Mouse (Mus musculus) MEL (cell line): Measurements from ENCODE around the gene Tubb1.

ENCODE experiments used
- CTCF ChIP-seq, 3 experiments: IDR thresholded peaks in 2 of 3; conservative IDR thresholded peaks in 1 of 3; 2 replicates each; pipeline ENCODE4 v1.5.1; 2011 to 2012; ENCODE audit warnings: low read length in 3 of 3, low read depth in 2 of 3, mild to moderate bottlenecking in 2 of 3, improper control_type of control experiment in 1 of 3, inconsistent platforms in 1 of 3, mixed read lengths in 1 of 3, moderate library complexity in 1 of 3; ENCODE audit not compliant: control insufficient read depth in 1 of 3, insufficient read depth in 1 of 3, poor library complexity in 1 of 3, severe bottlenecking in 1 of 3
- EP300 ChIP-seq, 2 experiments: IDR thresholded peaks; 2 replicates each; pipeline ENCODE4 v1.6.1; 2011; ENCODE audit warnings: improper control_type of control experiment in 2 of 2, low read length in 2 of 2, low read depth in 1 of 2, mild to moderate bottlenecking in 1 of 2
- HCFC1 ChIP-seq: IDR thresholded peaks from 2 replicates; pipeline ENCODE4 v1.6.1; 2012; ENCODE audit warnings: low read depth, mild to moderate bottlenecking, inconsistent platforms, low read length, improper control_type of control experiment, moderate library complexity

GRCm38 (mm10) chr2:174438181-174438580 lies 12.3 kb upstream of the Tubb1 start:
- TF ChIP-seq EP300 (IDR thresholded peaks at IDR 0.05; ENCODE audit: low read depth in 1 of 2, low read length in 2 of 2) (no peak), CTCF (IDR thresholded peaks at IDR 0.05 in 2 of 3, conservative IDR thresholded peaks at IDR 0.05 in 1 of 3; ENCODE audit: control insufficient read depth in 1 of 3, insufficient read depth in 1 of 3, low read depth in 2 of 3, low read length in 3 of 3, poor library complexity in 1 of 3, severe bottlenecking in 1 of 3) (no peak), HCFC1 (no peak)
